Mouse (Mus musculus): ENCODE results near the gene Ttc29. TPM values are rescaled to one million over a fixed set of nuclear protein-coding genes. Genes with fewer than 3 reads are reported as not detected.

Ttc29 gene
- polyA plus RNA-seq, 1 experiment: 0.46 TPM

DNA sequence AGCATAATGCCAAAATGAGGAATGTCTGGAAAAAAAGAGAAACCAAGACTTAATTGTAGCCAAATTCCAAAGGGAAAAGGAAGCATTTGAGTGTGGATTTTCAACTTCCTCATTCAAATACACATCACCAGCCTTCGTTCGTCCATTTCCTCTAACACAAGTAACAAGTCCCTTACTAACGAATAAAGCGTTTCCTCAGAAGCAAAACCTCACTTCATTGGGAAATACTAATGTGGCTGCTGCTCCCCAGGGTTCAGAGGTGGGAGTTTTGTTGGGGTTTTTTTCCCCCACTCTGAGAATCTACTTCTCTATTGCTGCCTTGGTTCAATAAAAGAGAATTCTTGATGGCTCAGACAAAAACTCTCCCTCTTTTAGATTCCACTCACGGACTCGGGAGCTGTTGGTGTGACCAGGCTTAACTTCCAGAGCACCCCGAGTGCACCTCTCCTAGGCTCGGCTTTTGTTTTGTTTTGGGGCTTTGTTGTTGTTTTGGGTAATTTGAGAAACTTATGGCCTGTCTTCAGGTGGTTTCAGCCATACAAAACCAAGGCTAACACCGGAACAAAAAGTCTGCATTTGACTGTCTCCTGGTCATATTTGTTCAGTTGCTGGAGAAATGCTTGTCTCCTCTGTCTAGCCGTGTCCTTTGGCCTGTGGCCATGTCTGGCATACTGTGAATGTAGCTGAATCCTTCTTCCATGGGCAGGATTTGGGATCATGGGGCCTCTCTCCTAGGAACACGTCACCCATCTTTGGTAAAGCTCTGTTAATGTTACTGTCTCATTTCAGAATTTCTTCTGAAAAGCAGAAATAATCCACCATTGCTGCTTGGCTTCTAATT, 127.8 kb downstream of the Ttc29 start:
- no peak overlapping the region for H3K4me3 ChIP-seq (ENCODE audit: low read depth, low read length)
- H3K9me3 ChIP-seq (replicated peaks; ENCODE audit: control insufficient read depth, insufficient read depth, low read length, poor library complexity, severe bottlenecking): no peaks in the 10 kb centered on the region
- no peaks in the 10 kb centered on the region for H3K36me3 ChIP-seq (ENCODE audit: control insufficient read depth, insufficient read depth, low read length, poor library complexity, severe bottlenecking)
- H3K4me1 ChIP-seq (ENCODE audit: control insufficient read depth, insufficient read depth, low read length): no peaks in the 10 kb centered on the region
- H3K27me3 ChIP-seq (ENCODE audit: control insufficient read depth, insufficient read depth, low read length, poor library complexity, severe bottlenecking): peaks cover 1% of the 10 kb centered on the region; the same call in 1 of the 2 replicates
- H3K27ac ChIP-seq (ENCODE audit: insufficient read depth, low read length): no peak overlapping the region
- no peak overlapping the region for H3K9ac ChIP-seq (ENCODE audit: low read depth, poor library complexity, severe bottlenecking)
- TF ChIP-seq EP300 (IDR thresholded peaks at IDR 0.05; ENCODE audit: insufficient read depth, low read depth, low read length) (no peak), CTCF (IDR thresholded peaks at IDR 0.05; ENCODE audit: low read depth, low read length) (no peak), POLR2A (IDR thresholded peaks at IDR 0.05; ENCODE audit: insufficient read depth, low read length) (no peak)

DNA sequence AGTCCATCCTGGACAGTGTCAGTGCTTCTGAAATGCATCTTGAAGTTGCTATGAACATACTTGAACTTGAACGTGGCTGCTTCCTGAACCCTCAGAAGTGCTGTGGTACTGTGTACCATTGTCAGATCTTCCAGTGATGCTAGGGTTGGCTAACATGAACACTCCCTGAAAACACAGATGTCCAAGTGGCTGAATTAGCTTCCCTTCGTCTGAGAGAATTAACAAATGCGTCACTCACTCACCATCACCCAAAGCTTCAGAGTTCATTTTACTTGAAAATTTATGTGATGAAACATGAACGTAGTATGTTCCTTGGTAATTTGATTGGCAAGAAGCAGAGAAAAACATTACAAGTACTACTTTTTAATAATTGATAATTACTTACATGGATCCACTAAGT, 129.1 kb downstream of the Ttc29 start:
- no peak for TF ChIP-seq POLR2A (IDR thresholded peaks at IDR 0.05; ENCODE audit: insufficient read depth, low read length)
- TF ChIP-seq EP300 (IDR thresholded peaks at IDR 0.05; ENCODE audit: insufficient read depth, low read depth, low read length): no peak
- TF ChIP-seq CTCF (IDR thresholded peaks at IDR 0.05; ENCODE audit: low read depth, low read length): no peak
- H3K27me3 ChIP-seq (ENCODE audit: control insufficient read depth, insufficient read depth, low read length, poor library complexity, severe bottlenecking): peaks cover 1% of the 10 kb centered on the region; the same call in 1 of the 2 replicates
- no peaks in the 10 kb centered on the region for H3K36me3 ChIP-seq (ENCODE audit: control insufficient read depth, insufficient read depth, low read length, poor library complexity, severe bottlenecking)
- H3K27ac ChIP-seq (ENCODE audit: insufficient read depth, low read length): no peak overlapping the region
- no peak overlapping the region for H3K4me3 ChIP-seq (ENCODE audit: low read depth, low read length)
- no peaks in the 10 kb centered on the region for H3K9me3 ChIP-seq (replicated peaks; ENCODE audit: control insufficient read depth, insufficient read depth, low read length, poor library complexity, severe bottlenecking)
- no peak overlapping the region for H3K9ac ChIP-seq (ENCODE audit: low read depth, poor library complexity, severe bottlenecking)
- no peaks in the 10 kb centered on the region for H3K4me1 ChIP-seq (ENCODE audit: control insufficient read depth, insufficient read depth, low read length)

DNA sequence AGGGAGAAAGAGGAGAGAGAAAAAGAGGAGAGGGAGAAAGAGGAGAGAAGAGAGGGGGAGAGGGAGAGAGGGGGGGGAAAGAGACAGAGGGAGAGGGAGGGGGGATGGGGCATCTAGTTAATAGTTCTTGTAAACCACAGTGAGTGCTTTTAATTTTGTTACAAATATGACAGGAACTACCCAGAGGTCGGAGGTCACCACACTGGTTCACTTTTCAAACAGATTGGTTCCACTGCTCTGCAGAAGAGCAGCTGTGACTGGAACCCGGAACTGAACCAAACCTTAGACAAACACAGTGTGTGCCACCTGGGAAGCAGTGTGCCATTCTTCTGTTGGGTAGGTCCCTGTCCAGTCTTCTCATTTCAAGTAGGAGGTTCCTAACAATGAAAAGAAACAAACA, 130.9 kb downstream of the Ttc29 start:
- H3K4me3 ChIP-seq (ENCODE audit: low read depth, low read length): no peak overlapping the region
- no peak overlapping the region for H3K27ac ChIP-seq (ENCODE audit: insufficient read depth, low read length)
- no peak overlapping the region for H3K9ac ChIP-seq (ENCODE audit: low read depth, poor library complexity, severe bottlenecking)
- H3K36me3 ChIP-seq (ENCODE audit: control insufficient read depth, insufficient read depth, low read length, poor library complexity, severe bottlenecking): no peaks in the 10 kb centered on the region
- TF ChIP-seq POLR2A (IDR thresholded peaks at IDR 0.05; ENCODE audit: insufficient read depth, low read length): no peak
- no peak for TF ChIP-seq CTCF (IDR thresholded peaks at IDR 0.05; ENCODE audit: low read depth, low read length)
- TF ChIP-seq EP300 (IDR thresholded peaks at IDR 0.05; ENCODE audit: insufficient read depth, low read depth, low read length): no peak
- H3K27me3 ChIP-seq (ENCODE audit: control insufficient read depth, insufficient read depth, low read length, poor library complexity, severe bottlenecking): peaks cover 1% of the 10 kb centered on the region; the same call in 1 of the 2 replicates
- no peaks in the 10 kb centered on the region for H3K4me1 ChIP-seq (ENCODE audit: control insufficient read depth, insufficient read depth, low read length)
- H3K9me3 ChIP-seq (replicated peaks; ENCODE audit: control insufficient read depth, insufficient read depth, low read length, poor library complexity, severe bottlenecking): no peaks in the 10 kb centered on the region

DNA sequence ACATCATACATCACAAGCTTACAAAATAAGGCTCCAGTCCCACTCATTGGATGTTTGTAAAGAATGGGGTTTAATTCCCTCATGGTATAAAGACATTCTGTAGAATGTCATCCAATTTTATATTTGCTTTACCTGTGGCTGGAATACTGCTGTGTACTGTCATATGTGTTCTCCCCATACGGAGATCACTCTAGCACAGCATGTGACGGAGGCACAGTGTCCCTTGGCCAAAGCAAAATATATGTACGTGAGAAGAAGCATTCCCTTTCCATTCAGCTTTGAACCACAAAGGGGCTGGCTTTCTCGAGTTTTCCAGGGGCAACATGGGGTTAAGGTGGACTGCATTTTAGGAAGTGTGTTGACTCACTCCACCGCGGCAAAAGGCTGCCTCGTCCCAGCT, 132.6 kb downstream of the Ttc29 start:
- Histone ChIP-seq H3K27me3 (ENCODE audit: control insufficient read depth, insufficient read depth, low read length, poor library complexity, severe bottlenecking) (no peaks in the 10 kb centered on the region), H3K4me3 (ENCODE audit: low read depth, low read length) (no peak overlapping the region), H3K9me3 (replicated peaks; ENCODE audit: control insufficient read depth, insufficient read depth, low read length, poor library complexity, severe bottlenecking) (no peaks in the 10 kb centered on the region), H3K9ac (ENCODE audit: low read depth, poor library complexity, severe bottlenecking) (no peak overlapping the region), H3K4me1 (ENCODE audit: control insufficient read depth, insufficient read depth, low read length) (no peaks in the 10 kb centered on the region), H3K36me3 (ENCODE audit: control insufficient read depth, insufficient read depth, low read length, poor library complexity, severe bottlenecking) (no peaks in the 10 kb centered on the region), H3K27ac (ENCODE audit: insufficient read depth, low read length) (no peak overlapping the region)
- TF ChIP-seq EP300 (IDR thresholded peaks at IDR 0.05; ENCODE audit: insufficient read depth, low read depth, low read length): no peak
- TF ChIP-seq CTCF (IDR thresholded peaks at IDR 0.05; ENCODE audit: low read depth, low read length): no peak
- TF ChIP-seq POLR2A (IDR thresholded peaks at IDR 0.05; ENCODE audit: insufficient read depth, low read length): no peak

DNA sequence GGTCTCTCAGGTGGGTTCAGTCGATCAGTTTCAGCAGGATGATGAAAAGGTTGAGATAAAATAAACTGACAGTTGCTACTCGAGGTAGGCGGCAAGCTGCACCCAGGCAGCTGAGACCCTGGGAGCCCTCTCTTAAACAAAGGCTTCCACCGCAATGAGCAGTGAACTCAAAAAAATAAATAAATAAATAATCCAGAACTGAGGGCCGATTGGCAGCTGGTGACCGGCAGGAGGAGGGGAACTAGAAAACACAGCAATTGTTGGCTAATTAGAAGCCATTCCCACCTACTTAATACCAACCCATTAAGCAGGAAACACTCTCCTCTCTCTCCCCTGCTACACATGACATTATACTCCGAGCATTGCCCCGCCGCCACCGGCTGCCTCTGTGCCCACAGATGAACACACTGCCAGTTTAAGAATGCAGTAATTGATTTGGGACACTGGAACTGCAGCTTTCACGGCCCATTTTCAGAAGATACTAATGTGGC, 133.1 kb downstream of the Ttc29 start:
- H3K27ac ChIP-seq (ENCODE audit: insufficient read depth, low read length): no peak overlapping the region
- TF ChIP-seq POLR2A (IDR thresholded peaks at IDR 0.05; ENCODE audit: insufficient read depth, low read length) (no peak), CTCF (IDR thresholded peaks at IDR 0.05; ENCODE audit: low read depth, low read length) (no peak), EP300 (IDR thresholded peaks at IDR 0.05; ENCODE audit: insufficient read depth, low read depth, low read length) (no peak)
- no peaks in the 10 kb centered on the region for H3K27me3 ChIP-seq (ENCODE audit: control insufficient read depth, insufficient read depth, low read length, poor library complexity, severe bottlenecking)
- no peaks in the 10 kb centered on the region for H3K4me1 ChIP-seq (ENCODE audit: control insufficient read depth, insufficient read depth, low read length)
- no peaks in the 10 kb centered on the region for H3K9me3 ChIP-seq (replicated peaks; ENCODE audit: control insufficient read depth, insufficient read depth, low read length, poor library complexity, severe bottlenecking)
- H3K9ac ChIP-seq (ENCODE audit: low read depth, poor library complexity, severe bottlenecking): no peak overlapping the region
- no peak overlapping the region for H3K4me3 ChIP-seq (ENCODE audit: low read depth, low read length)
- no peaks in the 10 kb centered on the region for H3K36me3 ChIP-seq (ENCODE audit: control insufficient read depth, insufficient read depth, low read length, poor library complexity, severe bottlenecking)

DNA sequence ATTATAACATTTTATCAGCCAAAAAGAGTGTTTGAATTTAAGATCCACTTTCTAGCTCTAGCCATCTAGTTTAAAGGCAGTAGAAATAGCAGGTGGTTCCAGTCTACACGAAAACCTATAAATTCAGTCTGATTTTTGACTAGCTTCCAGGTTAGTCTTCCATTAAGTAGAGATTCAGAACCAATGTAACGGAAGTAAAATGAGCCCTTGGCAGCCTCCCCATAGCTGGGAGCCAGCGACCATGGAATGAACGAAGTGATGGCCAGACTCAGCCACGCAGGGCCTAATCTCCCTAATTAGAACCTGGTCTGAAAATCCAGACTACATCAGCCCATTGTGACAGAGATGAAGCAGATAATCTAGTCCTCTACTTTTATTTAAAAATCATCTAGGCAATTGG, 140.8 kb downstream of the Ttc29 start:
- Histone ChIP-seq H3K9ac (ENCODE audit: low read depth, poor library complexity, severe bottlenecking) (no peak overlapping the region), H3K36me3 (ENCODE audit: control insufficient read depth, insufficient read depth, low read length, poor library complexity, severe bottlenecking) (no peaks in the 10 kb centered on the region), H3K4me3 (ENCODE audit: low read depth, low read length) (no peak overlapping the region), H3K9me3 (replicated peaks; ENCODE audit: control insufficient read depth, insufficient read depth, low read length, poor library complexity, severe bottlenecking) (no peaks in the 10 kb centered on the region), H3K27me3 (ENCODE audit: control insufficient read depth, insufficient read depth, low read length, poor library complexity, severe bottlenecking) (no peaks in the 10 kb centered on the region; the same call in 1 of the 2 replicates), H3K27ac (ENCODE audit: insufficient read depth, low read length) (no peak overlapping the region), H3K4me1 (ENCODE audit: control insufficient read depth, insufficient read depth, low read length) (no peaks in the 10 kb centered on the region)
- TF ChIP-seq POLR2A (IDR thresholded peaks at IDR 0.05; ENCODE audit: insufficient read depth, low read length): no peak
- no peak for TF ChIP-seq EP300 (IDR thresholded peaks at IDR 0.05; ENCODE audit: insufficient read depth, low read depth, low read length)
- no peak for TF ChIP-seq CTCF (IDR thresholded peaks at IDR 0.05; ENCODE audit: low read depth, low read length)
